Mouse (Mus musculus) heart, embryonic 14.5 days (tissue): ENCODE data around the gene Sult6b1. TPM values are rescaled to one million over a fixed set of nuclear protein-coding genes. Genes with fewer than 3 reads are reported as not detected.
A peak's percentile ranks its signal among the peaks of the same experiment; 100 is the strongest.

Source experiments
- ATAC-seq: fragments of 200-750 bp; cut with Nextera tagmentation; 2 replicates; pipeline ENCODE4 v1.8.0; 2017; ENCODE audit warnings: low read depth, moderate TSS enrichment; ENCODE audit not compliant: insufficient number of reproducible peaks, insufficient read depth, low FRiP score
- H3K27ac ChIP-seq, 2 experiments: fragments of 200-500 bp in 1 of 2; fragments of 300-500 bp in 1 of 2; sonication (generic) in 1 of 2; replicated peaks in 1 of 2; 2 replicates each; pipeline ENCODE4 v1.5.1; 2012 to 2014; ENCODE audit warnings: low read depth in 2 of 2, low read length in 2 of 2, control low read depth in 1 of 2, mild to moderate bottlenecking in 1 of 2, mixed read lengths in 1 of 2; ENCODE audit not compliant: control insufficient read depth in 1 of 2, insufficient read depth in 1 of 2
- H3K27me3 ChIP-seq: fragments of 300-500 bp; sonication (generic); 2 replicates; pipeline ENCODE4 v1.6.1; 2014; ENCODE audit warnings: mild to moderate bottlenecking, low read length, control low read depth; ENCODE audit not compliant: control insufficient read depth, insufficient read depth
- H3K36me3 ChIP-seq: fragments of 300-500 bp; sonication (generic); 2 replicates; pipeline ENCODE4 v1.6.1; 2014; ENCODE audit warnings: mild to moderate bottlenecking, control low read depth, low read length, mixed read lengths; ENCODE audit not compliant: control insufficient read depth, insufficient read depth
- H3K4me1 ChIP-seq, 2 experiments: fragments of 200-500 bp in 1 of 2; fragments of 300-500 bp in 1 of 2; sonication (generic) in 1 of 2; 2 replicates each; pipeline ENCODE4 v1.6.1; 2012 to 2014; ENCODE audit warnings: low read length in 2 of 2, control low read depth in 1 of 2, mixed read lengths in 1 of 2; ENCODE audit not compliant: control insufficient read depth in 2 of 2, insufficient read depth in 2 of 2
- H3K4me2 ChIP-seq: fragments of 300-500 bp; sonication (generic); 2 replicates; pipeline ENCODE4 v1.6.1; 2014; ENCODE audit warnings: mild to moderate bottlenecking, low read length
- H3K4me3 ChIP-seq, 2 experiments: fragments of 200-500 bp in 1 of 2; fragments of 300-500 bp in 1 of 2; sonication (generic) in 1 of 2; 2 replicates each; pipeline ENCODE4 v1.5.1; 2012 to 2014; ENCODE audit warnings: low read length in 2 of 2, mild to moderate bottlenecking in 2 of 2, control low read depth in 1 of 2, low read depth in 1 of 2, moderate library complexity in 1 of 2; ENCODE audit not compliant: control insufficient read depth in 1 of 2, insufficient read depth in 1 of 2
- H3K9ac ChIP-seq: fragments of 300-500 bp; sonication (generic); 2 replicates; pipeline ENCODE4 v1.6.1; 2014; ENCODE audit warnings: mild to moderate bottlenecking, low read length
- H3K9me3 ChIP-seq: fragments of 300-500 bp; sonication (generic); 2 replicates; pipeline ENCODE4 v1.6.1; 2016; ENCODE audit warnings: low read length, control low read depth; ENCODE audit not compliant: control insufficient read depth
- WGBS: fragments of 180-500 bp; shearing (Covaris S2); extraction: QIAGEN DNeasy Blood & Tissue Kit; methylation state at CpG from one replicate; pipeline ENCODE4 v1.1.7; 2014; 5-methylcytosine and 5-hydroxymethylcytosine counted together
- polyA plus RNA-seq: library from polyadenylated mRNA; unstranded; fragments of >200 nt; fragmentation: Nextera tagmentation; extraction: Ambion mirVana; gene quantifications from 2 replicates; pipeline ENCODE4 v1.2.1, GENCODE M21; 2014

The Sult6b1 gene
- polyA plus RNA-seq, 1 experiment from 2014 or later: 0.18 TPM

DNA sequence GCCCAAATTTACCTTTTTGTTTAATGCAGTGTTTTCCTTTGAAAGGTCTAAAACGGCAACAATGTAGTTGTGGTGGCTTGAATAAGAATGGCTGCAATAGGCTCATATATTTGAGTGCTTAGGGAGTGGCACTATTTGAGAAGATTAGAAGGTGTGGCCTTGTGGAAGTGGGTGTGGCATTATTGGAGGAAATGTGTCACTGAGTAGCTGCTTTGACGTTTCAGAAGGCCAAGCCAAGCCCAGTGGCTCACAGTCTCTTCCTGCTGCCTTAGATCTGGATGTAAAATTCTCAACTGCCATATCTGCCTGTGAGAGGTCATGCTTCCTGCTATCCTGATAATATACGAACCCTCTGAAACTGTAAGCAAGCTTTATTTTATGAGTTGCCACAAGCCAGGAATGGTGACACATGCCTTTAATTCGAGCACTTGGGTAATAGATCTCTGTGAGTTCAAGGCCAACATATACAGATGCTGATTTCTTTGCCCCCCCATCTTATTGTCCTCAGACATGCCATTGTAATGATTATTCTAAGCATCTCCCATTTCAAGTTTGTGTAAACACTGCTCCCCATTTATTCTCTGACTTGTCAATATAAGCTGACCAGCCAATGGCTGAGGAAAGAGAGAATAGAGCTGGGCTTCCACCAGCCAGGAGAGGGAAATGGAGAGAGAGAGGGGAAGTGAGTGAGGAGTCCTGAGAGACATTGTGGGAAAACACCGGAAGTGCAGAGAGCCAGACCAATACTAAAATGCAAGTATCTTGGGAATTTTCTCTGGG is 21.3 kb downstream of the Sult6b1 start:
- Histone ChIP-seq H3K27me3 (no peaks in the 10 kb centered on the region), H3K4me3 (no peak overlapping the region), H3K9me3 (no peaks in the 10 kb centered on the region), H3K9ac (no peak overlapping the region), H3K27ac (no peak overlapping the region), H3K36me3 (0 out of 2 replicates have a peak, but pooled peaks cover 4% of the 10 kb centered on the region), H3K4me1 (peaks cover 4 to 9% of the 10 kb centered on the region in 2 experiments; a peak in 3 of 4 replicates), H3K4me2 (no peak overlapping the region)
- WGBS: 72% methylated on average over 5 of the region's 5 CpGs
- ATAC-seq: no peak

DNA sequence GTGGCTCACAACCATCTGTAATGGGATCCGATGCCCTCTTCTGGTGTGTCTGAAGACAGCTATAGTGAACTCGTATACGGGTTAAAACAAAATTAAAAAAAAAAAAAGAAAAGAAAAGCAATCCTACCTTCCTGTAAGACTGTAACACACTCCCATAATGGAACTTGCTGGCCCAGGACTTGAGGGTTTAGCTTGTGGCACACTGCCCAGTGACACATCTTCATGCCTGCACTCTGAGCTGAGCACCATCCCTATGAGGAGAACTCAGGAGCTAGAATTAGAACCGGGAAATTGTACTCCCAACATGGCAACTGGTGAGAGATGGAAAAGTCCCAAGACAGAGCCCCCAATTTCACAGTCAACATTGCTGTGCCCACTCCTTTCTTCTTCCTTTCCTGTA is 23.5 kb downstream of the Sult6b1 start:
- WGBS: 84% methylated on average over 4 of the region's 4 CpGs
- Histone ChIP-seq H3K4me2 (no peak overlapping the region), H3K4me3 (no peak overlapping the region), H3K27me3 (no peaks in the 10 kb centered on the region), H3K9ac (no peak overlapping the region), H3K27ac (no peak overlapping the region), H3K36me3 (peaks cover 7% of the 10 kb centered on the region), H3K4me1 (peaks cover 4 to 9% of the 10 kb centered on the region in 2 experiments; a peak in 3 of 4 replicates), H3K9me3 (no peaks in the 10 kb centered on the region)
- ATAC-seq: no peak

DNA sequence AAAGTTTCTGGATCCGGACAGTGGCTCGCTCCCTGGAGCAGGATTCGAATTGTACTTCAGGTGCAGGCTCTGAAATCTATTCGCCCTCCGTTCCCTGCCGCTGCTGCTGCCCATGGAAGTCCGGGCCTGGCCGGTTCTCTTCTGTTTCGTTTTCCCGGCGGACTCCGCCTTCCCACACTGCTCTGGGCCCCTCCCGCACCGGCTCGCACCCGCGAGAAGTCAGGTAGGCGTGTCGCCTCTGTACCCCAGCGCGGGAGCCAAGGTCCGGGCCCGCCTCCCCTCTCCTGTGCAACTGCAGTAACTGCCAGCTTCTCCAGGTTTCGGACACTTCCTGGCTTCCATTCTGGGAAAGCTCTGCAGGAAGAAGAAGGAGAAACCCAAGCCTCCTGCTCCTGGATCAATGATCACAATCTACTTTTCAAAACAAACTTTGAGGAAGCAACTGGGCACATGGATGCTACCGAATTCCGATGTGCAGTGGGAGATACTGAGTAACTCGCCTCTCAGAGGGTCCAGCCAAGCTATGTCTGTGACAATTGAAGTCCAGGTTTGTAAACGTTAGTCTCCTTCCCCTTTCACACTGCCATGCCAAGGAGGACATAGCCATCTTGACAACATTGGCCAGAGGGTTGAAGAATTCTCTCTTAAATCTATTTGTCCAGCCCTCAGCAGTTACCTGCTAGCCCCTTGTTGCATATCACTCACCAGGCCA is 24.2 kb downstream of the Sult6b1 start, which contains the start of gene Eif2ak2:
TSS of gene Eif2ak2 (minus strand) at position 173 of the 712 bp plus-strand sequence.
- Histone ChIP-seq H3K4me1 (peaks cover 4 to 9% of the 10 kb centered on the region in 2 experiments; a peak in 3 of 4 replicates), H3K27ac (peak within 1 kb of the TSS; percentile 85 to 90), H3K36me3 (peaks cover 14% of the 10 kb centered on the region), H3K4me2 (peak within 1 kb of the TSS; percentile 68), H3K27me3 (no peaks in the 10 kb centered on the region), H3K4me3 (peak within 1 kb of the TSS; percentile 77 to 78), H3K9me3 (no peaks in the 10 kb centered on the region), H3K9ac (peak within 1 kb of the TSS; percentile 86)
- under 1% methylated on average over 28 of the region's 28 CpGs for WGBS
- peak; percentile 94 for ATAC-seq

GRCm38 (mm10) chr17:78881878-78882304 is 24.9 kb downstream of the Sult6b1 start:
- ATAC-seq: peak; percentile 32
- 8% methylated on average over 6 of the region's 7 CpGs for WGBS
- Histone ChIP-seq H3K9me3 (no peaks in the 10 kb centered on the region), H3K9ac (peak overlapping the region; percentile 86), H3K36me3 (peaks cover 21% of the 10 kb centered on the region), H3K4me2 (peak overlapping the region; percentile 68), H3K27ac (peak overlapping the region; percentile 85 to 90), H3K27me3 (no peaks in the 10 kb centered on the region), H3K4me3 (peak overlapping the region; percentile 77 to 78), H3K4me1 (peaks cover 4 to 9% of the 10 kb centered on the region in 2 experiments; a peak in 3 of 4 replicates)

GRCm38 (mm10) chr17:78873886-78874285 is 32.9 kb downstream of the Sult6b1 start:
- no peaks in the 10 kb centered on the region for H3K9me3 ChIP-seq
- no peaks in the 10 kb centered on the region for H3K27me3 ChIP-seq
- H3K4me2 ChIP-seq: no peak overlapping the region
- WGBS: 88% methylated on average over 6 of the region's 6 CpGs
- no peaks in the 10 kb centered on the region for H3K4me1 ChIP-seq
- H3K36me3 ChIP-seq: peaks cover 67% of the 10 kb centered on the region
- no peak overlapping the region for H3K9ac ChIP-seq
- no peak for ATAC-seq
- H3K27ac ChIP-seq: no peak overlapping the region
- H3K4me3 ChIP-seq: no peak overlapping the region

DNA sequence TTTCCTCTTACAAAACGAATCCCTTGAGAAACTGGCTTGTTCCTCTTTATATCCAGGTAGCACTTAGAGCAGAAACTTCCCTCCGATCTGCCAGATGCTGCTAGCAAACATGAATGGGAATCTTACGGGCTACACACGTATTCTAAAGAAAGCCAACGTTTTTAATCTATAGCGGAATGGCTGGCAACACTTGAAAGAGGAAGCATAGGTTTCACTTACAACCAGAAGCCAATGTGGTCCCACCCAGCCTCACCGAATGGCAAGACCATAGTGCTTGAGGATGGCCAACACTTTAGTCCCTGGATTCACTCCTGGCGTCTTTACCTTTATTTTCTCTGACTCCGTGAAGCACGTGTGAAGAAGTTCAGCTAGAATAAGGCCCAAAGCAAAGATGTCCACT is 50.5 kb downstream of the Sult6b1 start:
- WGBS: 87% methylated on average over 10 of the region's 10 CpGs
- Histone ChIP-seq H3K36me3 (peaks cover 73% of the 10 kb centered on the region), H3K27me3 (no peaks in the 10 kb centered on the region), H3K9ac (no peak overlapping the region), H3K9me3 (no peaks in the 10 kb centered on the region), H3K27ac (no peak overlapping the region), H3K4me3 (no peak overlapping the region), H3K4me1 (no peaks in the 10 kb centered on the region), H3K4me2 (no peak overlapping the region)
- no peak for ATAC-seq

DNA sequence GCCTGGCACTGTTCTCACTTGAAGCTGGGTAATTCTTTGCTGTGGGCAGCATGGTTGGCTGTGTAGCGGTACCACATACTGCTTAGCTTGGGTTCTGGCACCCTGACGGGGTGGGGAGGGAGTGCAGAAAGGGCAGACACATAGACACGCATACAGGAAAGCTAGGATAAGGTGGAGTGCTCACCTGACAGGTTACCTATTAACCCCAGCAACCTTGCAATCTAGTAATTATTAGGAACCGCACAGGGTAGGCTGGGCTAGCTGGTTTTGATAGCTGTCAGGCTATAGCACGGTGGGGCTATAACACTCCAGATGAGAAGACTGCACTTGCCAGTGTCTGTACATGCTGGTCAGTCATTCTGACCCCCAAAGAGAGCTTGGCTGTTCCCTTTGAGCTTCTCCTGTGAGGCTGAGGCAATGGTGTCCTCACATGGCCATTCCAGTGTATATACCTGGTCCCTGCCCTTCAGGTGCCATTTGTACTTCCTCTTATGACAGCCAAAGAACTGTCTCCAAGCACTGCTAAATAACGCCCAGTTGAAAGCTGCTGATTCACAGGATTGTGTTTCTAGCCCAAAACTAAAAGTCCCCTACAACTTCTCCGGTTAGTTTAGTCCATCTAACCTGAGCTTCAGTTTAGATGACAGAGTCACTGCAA is 64.4 kb downstream of the Sult6b1 start:
- Histone ChIP-seq H3K4me1 (no peaks in the 10 kb centered on the region), H3K27ac (no peak overlapping the region), H3K36me3 (peaks cover 94% of the 10 kb centered on the region), H3K27me3 (no peaks in the 10 kb centered on the region), H3K9ac (no peak overlapping the region), H3K4me3 (no peak overlapping the region), H3K4me2 (no peak overlapping the region), H3K9me3 (no peaks in the 10 kb centered on the region)
- ATAC-seq: no peak
- WGBS: 90% methylated on average over 7 of the region's 7 CpGs
